Mouse (Mus musculus) midbrain, embryonic 14.5 days (tissue): ENCODE measurements around the gene Scmh1. TPM values are rescaled to one million over a fixed set of nuclear protein-coding genes. Genes with fewer than 3 reads are reported as not detected.

ENCODE experiments used
- ATAC-seq: fragments of 200-750 bp; cut with Nextera tagmentation; 2 replicates; pipeline ENCODE4 v1.8.0; 2017; ENCODE audit warnings: moderate number of reproducible peaks, moderate library complexity; ENCODE audit not compliant: low FRiP score, low TSS enrichment
- DNase-seq: peaks from one replicate; pipeline ENCODE4 v3.0.0-alpha.2; 2015
- H3K27ac ChIP-seq: fragments of 300-500 bp; sonication (generic); replicated peaks from 2 replicates; pipeline ENCODE4 v1.5.1; 2014; ENCODE audit warnings: mild to moderate bottlenecking, low read depth, low read length, moderate library complexity
- H3K27me3 ChIP-seq: fragments of 300-500 bp; sonication (generic); 2 replicates; pipeline ENCODE4 v1.6.1; 2014; ENCODE audit warnings: low read length, control low read depth, mixed read lengths; ENCODE audit not compliant: control insufficient read depth, insufficient read depth
- H3K36me3 ChIP-seq: fragments of 300-500 bp; sonication (generic); 2 replicates; pipeline ENCODE4 v1.6.1; 2014; ENCODE audit warnings: low read length, control low read depth; ENCODE audit not compliant: control insufficient read depth, insufficient read depth
- H3K4me1 ChIP-seq: fragments of 300-500 bp; sonication (generic); 2 replicates; pipeline ENCODE4 v1.6.1; 2014; ENCODE audit warnings: mild to moderate bottlenecking, antibody characterized with exemption, low read length, control low read depth; ENCODE audit not compliant: control insufficient read depth, insufficient read depth
- H3K4me2 ChIP-seq: fragments of 300-500 bp; sonication (generic); 2 replicates; pipeline ENCODE4 v1.6.1; 2014; ENCODE audit warnings: mild to moderate bottlenecking, low read length, moderate library complexity
- H3K4me3 ChIP-seq: fragments of 300-500 bp; sonication (generic); replicated peaks from 2 replicates; pipeline ENCODE4 v1.5.1; 2014; ENCODE audit warnings: low read depth, low read length
- H3K9ac ChIP-seq: fragments of 300-500 bp; sonication (generic); replicated peaks from 2 replicates; pipeline ENCODE4 v1.6.1; 2014; ENCODE audit warnings: mild to moderate bottlenecking, low read length, moderate library complexity
- H3K9me3 ChIP-seq: fragments of 300-500 bp; sonication (generic); 2 replicates; pipeline ENCODE4 v1.6.1; 2016; ENCODE audit warnings: low read length, control low read depth, mixed read lengths; ENCODE audit not compliant: control insufficient read depth
- WGBS: fragments of 180-500 bp; shearing (Covaris S2); extraction: QIAGEN DNeasy Blood & Tissue Kit; methylation state at CpG from one replicate; pipeline ENCODE4 v1.1.7; 2014; 5-methylcytosine and 5-hydroxymethylcytosine counted together
- polyA plus RNA-seq: library from polyadenylated mRNA; unstranded; fragments of >200 nt; fragmentation: Nextera tagmentation; extraction: Ambion mirVana; gene quantifications from 2 replicates; pipeline ENCODE4 v1.2.1, GENCODE M21; 2014

Gene Scmh1
- polyA plus RNA-seq, 1 experiment from 2014 or later = 83.4 TPM

DNA sequence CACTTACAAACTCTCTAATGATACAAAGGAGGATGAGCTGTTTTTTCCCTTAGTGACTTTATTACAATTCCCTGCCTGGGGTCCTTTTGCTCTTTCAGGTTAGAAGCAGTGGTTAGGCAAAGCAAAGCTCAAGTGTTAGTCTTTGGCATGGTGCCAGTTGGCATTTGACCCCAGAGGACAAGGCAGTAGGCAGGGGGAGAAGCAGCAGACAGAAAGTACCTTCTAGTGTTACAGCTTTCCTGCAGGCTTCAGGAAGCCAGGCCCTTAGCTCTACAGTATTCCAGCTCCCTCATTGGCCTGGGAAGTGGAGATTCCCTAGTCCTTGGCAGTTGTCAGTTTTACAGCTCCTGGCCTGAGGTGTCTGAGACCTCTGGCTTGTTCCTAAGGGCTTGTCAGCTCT, 15.6 kb downstream of the Scmh1 start:
- H3K9me3 ChIP-seq = no peaks in the 10 kb centered on the region
- no peak overlapping the region for H3K4me2 ChIP-seq
- no peak overlapping the region for H3K27ac ChIP-seq
- no peaks in the 10 kb centered on the region for H3K27me3 ChIP-seq
- H3K4me3 ChIP-seq = no peak overlapping the region
- H3K36me3 ChIP-seq = no peaks in the 10 kb centered on the region
- no peak overlapping the region for H3K9ac ChIP-seq
- H3K4me1 ChIP-seq = no peaks in the 10 kb centered on the region
- ATAC-seq (no peak), DNase-seq (no peak)

DNA sequence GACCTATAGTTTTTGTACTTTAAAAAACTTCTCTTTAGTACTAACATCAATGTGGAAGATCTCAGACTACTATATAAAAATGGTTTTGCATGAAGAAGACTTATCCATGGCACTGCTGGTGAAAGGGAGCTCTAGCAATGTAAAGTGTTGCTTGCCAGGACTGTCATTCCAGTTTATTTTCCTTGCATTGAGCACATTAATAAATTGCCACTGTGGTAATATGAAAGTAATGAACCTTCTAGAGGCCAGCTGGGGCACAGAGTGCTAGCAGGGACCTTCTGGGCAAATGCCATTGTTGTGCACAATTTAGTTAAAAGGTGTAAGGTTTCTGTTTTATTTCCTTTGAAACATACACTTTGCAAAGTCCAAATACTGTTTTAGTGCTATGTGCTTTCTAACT, 25.5 kb downstream of the Scmh1 start:
- H3K27ac ChIP-seq = no peak overlapping the region
- no peak for DNase-seq
- peaks cover 5% of the 10 kb centered on the region; the same call in 1 of the 2 replicates for H3K4me1 ChIP-seq
- no peak overlapping the region for H3K4me2 ChIP-seq
- H3K4me3 ChIP-seq = no peak overlapping the region
- H3K27me3 ChIP-seq = no peaks in the 10 kb centered on the region
- H3K36me3 ChIP-seq = no peaks in the 10 kb centered on the region
- no peak for ATAC-seq
- no peaks in the 10 kb centered on the region for H3K9me3 ChIP-seq
- no peak overlapping the region for H3K9ac ChIP-seq

DNA sequence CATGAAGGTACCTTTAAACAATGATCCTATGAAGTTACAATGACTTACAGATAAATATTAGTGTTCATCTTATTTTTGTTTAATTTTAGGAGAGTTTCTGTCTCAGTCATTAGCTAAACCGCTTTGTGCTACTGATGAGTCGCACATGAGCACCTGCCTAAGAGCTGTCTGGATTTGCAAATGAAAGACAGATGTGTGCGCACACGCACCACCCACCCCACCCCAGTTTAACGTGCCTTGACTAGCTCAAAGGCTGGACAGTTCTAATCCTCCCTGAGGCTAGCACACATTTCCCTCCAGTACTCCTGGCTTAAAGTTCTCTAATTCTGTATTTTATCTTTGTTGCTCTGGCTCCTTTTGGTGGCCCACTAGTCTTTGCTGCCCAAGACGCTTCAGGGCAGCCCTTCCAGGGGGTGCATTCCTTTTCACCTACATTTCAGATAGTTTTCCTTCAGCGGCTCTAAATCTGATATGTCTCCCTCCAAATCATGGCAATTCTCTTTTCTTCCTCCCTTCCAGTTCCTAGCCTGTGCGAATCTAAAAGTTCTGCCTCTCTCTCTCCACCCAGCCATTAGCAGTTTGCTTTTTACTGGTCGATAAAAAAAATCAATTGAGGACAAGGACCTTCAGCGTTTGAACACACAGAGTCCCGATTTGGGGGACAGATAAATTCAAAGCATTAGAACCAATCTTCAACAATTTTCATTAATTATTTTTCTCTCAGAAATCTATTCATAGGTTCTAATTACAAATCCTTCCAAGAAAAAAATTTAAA, 27.7 kb downstream of the Scmh1 start:
- no peaks in the 10 kb centered on the region for H3K9me3 ChIP-seq
- H3K27ac ChIP-seq = no peak overlapping the region; the same call in 1 of the 2 replicates
- H3K27me3 ChIP-seq = no peaks in the 10 kb centered on the region
- H3K4me2 ChIP-seq = no peak overlapping the region
- ATAC-seq = no peak
- WGBS = 64% methylated on average over 11 of the region's 11 CpGs
- peaks cover 5% of the 10 kb centered on the region; the same call in 1 of the 2 replicates for H3K4me1 ChIP-seq
- no peak overlapping the region for H3K9ac ChIP-seq
- H3K4me3 ChIP-seq = no peak overlapping the region
- DNase-seq = no peak
- no peaks in the 10 kb centered on the region for H3K36me3 ChIP-seq

DNA sequence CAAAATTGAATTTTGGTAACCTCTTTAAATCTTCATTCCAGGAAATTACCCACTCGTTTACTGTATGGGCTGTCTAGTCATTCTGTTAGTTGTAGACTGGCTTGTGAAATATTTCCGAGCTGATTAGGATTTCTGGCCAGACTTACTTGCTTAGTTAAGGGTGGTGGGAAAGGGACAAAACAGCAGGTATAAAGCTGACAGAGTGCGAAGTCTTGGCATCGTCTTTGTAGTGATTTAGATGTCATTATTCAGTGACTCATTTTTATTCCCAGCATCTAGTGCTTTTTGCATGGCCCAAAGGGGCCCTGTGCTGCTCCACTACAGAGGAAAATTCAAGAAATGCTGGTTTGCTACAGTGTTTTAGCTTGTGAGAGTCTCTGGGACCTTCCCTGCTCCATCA, 56.7 kb downstream of the Scmh1 start:
- DNase-seq (no peak), ATAC-seq (no peak)
- WGBS = 72% methylated on average over 4 of the region's 4 CpGs

DNA sequence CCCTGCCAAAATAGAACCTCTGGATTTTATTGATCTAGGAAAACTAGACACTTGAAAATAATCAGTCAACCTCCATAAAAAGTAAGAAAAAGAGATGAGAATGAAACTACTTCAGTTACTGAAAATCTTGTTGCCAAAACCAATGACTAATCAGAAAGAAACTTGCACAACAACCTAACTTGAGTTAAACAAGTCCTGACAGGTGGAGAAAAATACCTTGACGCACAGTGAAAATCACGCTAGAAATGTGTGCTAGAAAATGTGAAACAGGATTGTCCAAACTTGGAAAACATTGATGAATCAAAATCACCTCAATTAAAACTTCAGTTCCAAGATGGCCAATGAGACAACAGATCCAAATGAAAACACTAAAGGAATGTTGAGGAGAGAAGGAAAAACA, 67.9 kb downstream of the Scmh1 start:
- ATAC-seq = no peak
- Histone ChIP-seq H3K27me3 (no peaks in the 10 kb centered on the region), H3K36me3 (peaks cover 43% of the 10 kb centered on the region), H3K9me3 (no peaks in the 10 kb centered on the region), H3K4me2 (no peak overlapping the region), H3K4me1 (no peaks in the 10 kb centered on the region), H3K9ac (no peak overlapping the region), H3K4me3 (no peak overlapping the region), H3K27ac (no peak overlapping the region)
- 93% methylated on average over 2 of the region's 2 CpGs for WGBS
- no peak for DNase-seq

More for the DNA sequence above, 56.7 kb downstream of the Scmh1 start:
- no peaks in the 10 kb centered on the region; the same call in 1 of the 2 replicates for H3K36me3 ChIP-seq
- H3K4me1 ChIP-seq = no peaks in the 10 kb centered on the region
- no peak overlapping the region for H3K4me3 ChIP-seq
- H3K27ac ChIP-seq = no peak overlapping the region
- no peak overlapping the region for H3K9ac ChIP-seq
- H3K27me3 ChIP-seq = no peaks in the 10 kb centered on the region
- no peak overlapping the region for H3K4me2 ChIP-seq
- no peaks in the 10 kb centered on the region for H3K9me3 ChIP-seq

DNA sequence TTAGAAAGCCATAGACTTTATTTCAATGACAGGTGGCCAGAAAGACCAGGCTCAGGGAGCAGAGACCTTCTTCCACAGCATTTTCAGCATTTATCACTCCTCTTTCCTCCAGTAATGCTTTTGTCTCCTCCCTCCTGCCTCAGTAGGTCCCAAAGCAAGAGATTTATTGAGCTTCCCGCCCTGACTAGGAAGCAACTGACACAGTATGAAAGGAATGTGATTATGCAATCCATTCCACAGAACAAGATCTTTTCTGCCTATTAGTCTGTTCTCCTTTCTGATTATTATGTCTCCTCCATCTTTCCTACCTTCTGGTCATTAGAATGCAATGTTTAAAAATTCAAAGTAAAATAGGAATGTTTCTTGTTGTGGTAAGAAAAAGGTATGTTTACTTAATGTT, 82.6 kb downstream of the Scmh1 start:
- H3K27me3 ChIP-seq = no peaks in the 10 kb centered on the region
- H3K9ac ChIP-seq = no peak overlapping the region
- H3K36me3 ChIP-seq = peaks cover 38% of the 10 kb centered on the region
- no peak for DNase-seq
- H3K4me2 ChIP-seq = no peak overlapping the region
- no peak for ATAC-seq
- no peaks in the 10 kb centered on the region for H3K4me1 ChIP-seq
- WGBS = 44% methylated on average over 1 of the region's 1 CpGs
- no peaks in the 10 kb centered on the region for H3K9me3 ChIP-seq
- H3K4me3 ChIP-seq = no peak overlapping the region
- no peak overlapping the region for H3K27ac ChIP-seq

DNA sequence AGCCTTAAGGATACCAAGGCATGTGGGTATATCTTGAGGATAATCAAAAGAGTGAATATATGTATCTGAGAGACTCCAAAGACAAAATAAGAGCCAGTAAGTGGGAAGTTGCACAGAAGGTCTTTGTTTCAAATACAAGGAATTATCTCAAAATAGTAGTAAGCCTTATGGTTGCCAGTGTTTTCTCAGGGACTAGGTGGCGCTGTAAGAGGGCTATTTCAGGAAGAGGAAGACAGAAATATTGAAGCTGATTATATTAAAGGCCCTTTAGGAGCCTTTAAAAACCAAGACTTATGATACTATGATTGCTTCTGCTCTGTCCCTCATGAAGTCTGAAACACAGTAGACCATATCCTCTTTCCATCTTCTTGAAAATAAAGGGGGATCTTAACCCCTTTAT, 101.9 kb downstream of the Scmh1 start:
- no peak overlapping the region for H3K4me2 ChIP-seq
- no peaks in the 10 kb centered on the region for H3K4me1 ChIP-seq
- ATAC-seq = no peak
- no peak overlapping the region for H3K9ac ChIP-seq
- no peak overlapping the region for H3K27ac ChIP-seq
- peaks cover 58% of the 10 kb centered on the region for H3K36me3 ChIP-seq
- no peaks in the 10 kb centered on the region for H3K27me3 ChIP-seq
- WGBS = 95% methylated on average over 1 of the region's 1 CpGs
- H3K4me3 ChIP-seq = no peak overlapping the region
- H3K9me3 ChIP-seq = no peaks in the 10 kb centered on the region
- no peak for DNase-seq

DNA sequence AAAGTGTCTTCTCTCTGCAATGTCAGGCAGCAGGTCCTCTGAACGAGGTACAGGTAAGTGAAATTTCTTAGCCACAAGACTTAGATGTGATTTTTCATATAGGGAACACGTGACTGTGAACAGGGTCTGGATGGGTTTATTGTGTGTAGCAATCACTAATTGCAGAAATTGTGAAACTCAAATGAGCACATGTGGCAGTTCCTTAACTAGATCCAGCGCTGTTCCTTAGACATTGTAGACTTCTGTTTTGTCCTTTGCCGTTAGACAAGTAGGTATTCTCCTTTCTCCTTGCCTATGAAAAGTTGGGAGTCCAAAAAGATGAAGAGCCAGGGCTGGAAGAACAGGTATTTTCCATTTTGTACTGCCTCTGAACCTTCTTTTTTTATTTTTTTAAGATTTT, 106.1 kb downstream of the Scmh1 start:
- H3K9me3 ChIP-seq = no peaks in the 10 kb centered on the region
- H3K27ac ChIP-seq = no peak overlapping the region
- H3K4me1 ChIP-seq = no peaks in the 10 kb centered on the region
- WGBS = 95% methylated on average over 4 of the region's 4 CpGs
- peaks cover 58% of the 10 kb centered on the region for H3K36me3 ChIP-seq
- no peak for DNase-seq
- ATAC-seq = no peak
- no peaks in the 10 kb centered on the region for H3K27me3 ChIP-seq
- no peak overlapping the region for H3K9ac ChIP-seq
- no peak overlapping the region for H3K4me3 ChIP-seq
- H3K4me2 ChIP-seq = no peak overlapping the region

DNA sequence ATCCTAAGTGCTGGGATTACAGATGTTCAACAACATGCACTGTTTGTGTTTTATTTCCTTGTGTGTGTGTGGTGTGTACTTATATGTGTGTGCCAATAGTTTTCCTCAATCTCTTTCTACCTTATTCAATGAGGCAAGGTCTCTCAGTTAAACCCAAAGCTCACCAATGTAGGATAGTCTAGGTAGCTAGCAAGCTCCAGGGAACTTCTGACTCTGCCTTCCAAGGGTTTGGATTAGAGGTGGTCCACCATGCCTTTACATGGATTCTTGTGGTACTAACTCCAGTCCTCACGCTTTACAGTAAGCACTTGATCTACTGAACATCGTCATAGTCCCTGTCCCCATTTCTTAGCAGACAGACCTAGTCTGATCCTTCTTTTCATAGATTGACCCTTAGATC, 109.3 kb downstream of the Scmh1 start:
- Histone ChIP-seq H3K4me1 (no peaks in the 10 kb centered on the region), H3K9ac (no peak overlapping the region), H3K27me3 (no peaks in the 10 kb centered on the region), H3K27ac (no peak overlapping the region), H3K9me3 (no peaks in the 10 kb centered on the region), H3K4me2 (no peak overlapping the region), H3K4me3 (no peak overlapping the region), H3K36me3 (peaks cover 59% of the 10 kb centered on the region)
- 99% methylated on average over 2 of the region's 2 CpGs for WGBS
- no peak for ATAC-seq
- no peak for DNase-seq
